Mouse (Mus musculus) left cerebral cortex, postnatal 4 days (tissue): ENCODE measurements at regions not wholly inside any gene's neighbourhood (a gene's known extent, or its start where the extent isn't known, plus 50 kb on each side); places are given as distances from the start of the nearest gene placed in this dataset.
"Not testable (repeated sequence)": the region's sequence is repeated elsewhere in the genome, so short reads cannot be mapped to it uniquely, and the experiment has no call there.

ENCODE experiments used
- DNase-seq: peaks from one replicate; pipeline ENCODE4 v3.0.0-alpha.2; 2022
- intact Hi-C: fragments of 180-260 bp; cut with DNase I; formaldehyde crosslinking; loops from one replicate; pipeline ENCODE4 v1.15.1; 2025

DNA sequence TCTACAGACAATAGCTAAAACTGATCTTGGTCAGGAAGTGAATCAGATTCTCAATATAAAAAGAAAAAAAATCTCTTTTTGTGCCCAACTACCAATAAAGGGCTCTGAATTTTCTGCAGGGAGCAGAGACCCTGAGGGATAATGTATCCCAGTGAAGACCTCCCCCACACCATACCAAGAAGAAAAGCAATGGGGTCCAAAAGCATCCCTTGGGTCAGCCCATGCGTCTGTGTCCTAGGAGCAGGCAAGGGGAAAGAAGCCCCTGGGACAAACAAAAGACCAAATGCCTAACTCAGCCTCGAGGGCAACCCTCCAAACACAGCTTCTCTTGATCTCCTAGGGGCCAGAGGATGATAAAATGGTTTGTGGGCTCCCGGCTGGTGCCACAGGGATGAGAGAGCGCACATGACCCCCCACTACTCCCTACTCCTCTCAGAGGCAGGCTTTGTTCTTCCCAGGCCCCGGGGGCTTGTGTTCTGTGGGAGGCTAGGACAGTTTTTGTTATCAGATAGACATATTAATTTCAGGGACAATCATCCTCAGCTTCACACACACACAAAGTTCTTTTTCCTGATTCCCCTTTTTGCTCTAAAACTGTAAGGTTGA is 172.0 kb upstream of the Slc25a13 start:
- DNase-seq = no peak
- intact Hi-C loops = no loop called here

DNA sequence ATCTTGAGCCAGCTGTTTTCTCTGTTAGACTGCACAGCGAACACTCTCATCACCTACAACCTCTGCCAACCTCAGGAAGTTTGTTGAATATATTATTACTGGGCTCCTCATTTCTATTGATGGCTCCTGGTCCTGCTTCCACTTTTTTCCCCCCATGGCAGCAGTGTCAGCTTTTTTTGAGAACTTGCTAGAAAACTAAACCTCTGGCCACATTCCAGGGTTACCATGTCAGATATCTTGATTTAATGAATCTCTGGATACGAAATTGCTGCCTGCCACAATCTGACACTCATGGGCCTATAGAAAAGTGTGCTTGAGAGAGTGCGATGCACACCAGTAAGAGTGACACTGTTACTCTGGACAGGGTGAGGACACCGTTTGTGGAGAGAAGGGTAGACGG is 170.6 kb upstream of the Slc25a13 start:
- intact Hi-C loops = no loop called here
- DNase-seq = no peak

DNA sequence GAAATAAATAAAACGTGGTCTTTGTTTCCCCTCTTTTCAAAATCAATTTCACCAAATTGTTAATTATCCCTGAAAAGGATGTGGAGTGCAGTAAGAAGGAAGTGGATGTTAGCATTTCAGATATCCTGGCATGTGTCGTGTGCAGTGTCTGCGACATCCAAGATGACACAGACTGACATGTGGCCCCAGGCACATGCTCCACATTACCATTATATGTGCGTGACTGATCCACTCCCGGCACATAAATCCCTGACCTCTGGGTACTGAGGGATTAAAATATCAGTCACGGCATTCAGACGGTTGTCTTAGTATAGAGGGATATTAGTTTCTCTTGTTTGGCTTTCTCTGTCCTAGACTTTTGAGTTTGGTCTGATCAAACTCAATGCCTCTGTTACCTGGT is 168.0 kb upstream of the Slc25a13 start:
- intact Hi-C loops = no loop called here
- DNase-seq = no peak

DNA sequence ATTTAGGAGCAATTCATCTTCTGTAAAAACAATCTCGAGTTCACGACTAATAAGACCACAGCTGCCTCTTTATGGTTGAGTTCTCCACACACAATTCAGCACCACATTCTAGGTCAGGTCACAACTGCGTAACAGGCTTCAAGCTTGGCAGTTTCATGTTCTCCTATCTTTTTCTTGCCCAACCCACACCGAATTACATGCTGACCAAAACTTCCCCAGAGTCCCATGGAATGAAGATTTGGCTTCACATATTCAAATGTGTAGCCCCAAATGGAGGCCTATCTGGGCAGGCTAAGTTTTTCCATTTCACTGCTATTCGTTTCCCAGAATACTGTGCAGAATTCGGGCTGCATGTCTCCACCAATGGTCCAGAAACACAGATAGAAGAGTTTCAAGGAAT is 167.5 kb upstream of the Slc25a13 start:
- intact Hi-C loops = no loop called here
- DNase-seq = no peak

DNA sequence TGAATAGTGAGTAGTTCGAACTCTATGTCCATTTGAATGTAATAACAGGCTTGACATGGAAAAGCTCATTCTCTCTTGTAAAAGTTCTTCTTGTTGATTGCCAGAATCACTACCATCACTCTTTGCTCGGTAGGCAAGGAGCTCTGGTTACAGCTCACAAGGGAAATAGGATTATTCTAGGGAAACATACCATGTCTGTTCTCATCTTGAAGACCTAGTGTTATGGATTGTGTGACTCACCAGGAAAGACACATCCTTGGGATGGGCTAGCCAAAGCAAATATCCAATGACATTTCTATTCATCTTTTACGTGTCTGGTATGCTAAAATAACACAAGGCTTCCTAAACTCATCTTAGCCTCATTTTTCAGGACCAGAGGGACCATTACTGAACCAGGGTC is 155.4 kb upstream of the Slc25a13 start:
- no peak for DNase-seq

DNA sequence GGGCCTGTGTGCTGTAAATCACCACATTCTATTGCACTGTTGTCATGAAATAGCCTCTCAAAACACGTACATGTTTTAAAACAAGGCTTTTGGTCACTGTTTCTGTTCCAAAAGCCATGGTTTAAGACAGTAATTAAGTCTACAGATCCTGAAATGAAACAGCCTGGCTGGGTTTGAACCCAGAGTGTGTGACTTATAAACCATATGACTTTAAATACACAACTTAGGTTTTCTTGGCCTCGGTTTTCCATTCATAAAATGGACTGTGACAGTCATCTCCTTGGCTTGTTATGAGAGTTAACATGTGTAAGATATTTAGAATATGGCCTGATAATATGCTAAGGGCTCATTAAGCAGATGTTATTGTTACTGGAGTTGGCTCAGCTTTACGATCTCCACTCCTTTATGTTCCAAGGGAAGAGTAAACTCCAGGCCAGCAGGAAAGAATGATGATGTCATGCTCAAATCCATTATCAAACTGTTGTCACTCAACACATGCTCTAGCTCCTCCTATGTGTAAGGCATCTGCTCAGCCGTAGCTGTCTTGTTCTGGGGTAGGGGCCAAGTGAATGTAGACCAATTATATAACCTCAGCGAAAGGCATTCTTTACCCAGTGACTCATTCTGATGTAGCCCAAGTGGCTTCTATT is 154.6 kb upstream of the Slc25a13 start:
- DNase-seq = no peak
- intact Hi-C loops = no loop called here

More for the DNA sequence above, 155.4 kb upstream of the Slc25a13 start:
- intact Hi-C loops = no loop called here

DNA sequence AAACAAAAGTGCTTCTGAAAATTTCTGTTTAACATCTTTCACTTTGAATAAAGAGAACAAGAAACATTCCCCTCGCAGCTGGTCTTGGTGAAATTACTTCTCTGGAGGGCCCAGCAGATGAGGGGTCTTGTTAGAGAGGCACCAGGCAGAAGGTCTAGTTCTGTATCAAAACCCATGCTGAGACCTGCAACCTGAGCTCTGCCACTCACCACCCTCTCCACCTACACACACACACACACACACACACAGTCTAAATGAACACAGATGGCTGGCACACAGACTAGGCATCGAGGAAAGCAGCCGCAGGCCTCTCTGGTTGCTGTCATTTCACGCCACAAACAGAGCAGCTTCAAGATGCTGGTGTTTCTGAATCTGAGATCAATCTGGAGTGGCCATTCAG is 147.1 kb upstream of the Slc25a13 start:
- DNase-seq = peak; percentile 49

DNA sequence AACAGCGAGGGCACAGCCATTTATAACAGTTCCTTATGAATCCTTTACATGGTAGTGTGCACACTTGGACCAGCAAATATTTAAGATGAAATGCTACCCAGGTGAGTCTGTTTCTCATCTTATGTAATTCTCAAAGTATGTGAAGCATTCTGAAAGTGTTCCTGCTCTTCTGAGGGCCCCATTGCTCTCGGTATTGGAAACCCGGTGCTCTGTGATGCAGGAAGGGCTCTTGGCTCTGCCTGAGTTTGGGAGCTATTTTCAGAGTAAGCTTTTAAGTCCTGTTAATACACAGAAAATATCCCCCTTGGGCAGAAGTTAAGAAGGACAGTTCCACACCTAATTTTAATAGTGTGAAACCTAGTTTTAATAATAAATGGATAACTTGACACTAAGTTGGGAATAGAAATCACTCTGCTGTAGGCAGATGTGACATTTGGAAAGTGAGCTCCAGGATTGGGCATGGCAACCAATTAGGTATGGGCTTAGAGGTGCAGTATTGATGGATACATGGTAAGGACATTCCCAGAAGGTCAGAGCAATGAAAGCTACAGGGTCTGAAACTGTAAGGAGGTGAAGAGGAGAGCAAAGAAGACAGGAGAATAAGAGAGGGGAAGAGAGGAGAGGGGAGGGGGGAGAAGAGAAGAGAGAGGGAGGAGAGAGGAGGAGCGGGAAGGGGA is 145.8 kb upstream of the Slc25a13 start:
- no peak for DNase-seq
- intact Hi-C loops = no loop called here

More for the DNA sequence above, 147.1 kb upstream of the Slc25a13 start:
- intact Hi-C loops = no loop called here

DNA sequence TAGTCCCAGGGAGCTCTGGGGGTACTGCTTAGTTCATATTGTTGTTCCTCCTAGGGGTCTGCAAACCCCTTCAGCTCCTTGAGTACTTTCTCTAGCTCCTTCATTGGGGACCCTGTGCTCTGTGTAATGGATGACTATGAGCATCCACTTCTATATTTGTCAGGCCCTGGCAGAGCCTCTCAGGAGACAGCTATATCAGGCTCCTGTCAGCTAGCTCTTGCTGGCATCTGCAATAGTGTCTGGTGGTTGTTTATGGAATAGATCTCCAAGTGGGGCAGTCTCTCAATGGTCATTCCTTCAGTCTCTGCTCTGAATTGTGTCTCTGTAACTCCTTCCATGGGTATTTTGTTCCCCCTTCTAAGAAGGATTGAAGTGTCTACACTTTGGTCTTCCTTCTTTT is 144.2 kb upstream of the Slc25a13 start:
- DNase-seq, intact Hi-C loops: not testable (repeated sequence)

DNA sequence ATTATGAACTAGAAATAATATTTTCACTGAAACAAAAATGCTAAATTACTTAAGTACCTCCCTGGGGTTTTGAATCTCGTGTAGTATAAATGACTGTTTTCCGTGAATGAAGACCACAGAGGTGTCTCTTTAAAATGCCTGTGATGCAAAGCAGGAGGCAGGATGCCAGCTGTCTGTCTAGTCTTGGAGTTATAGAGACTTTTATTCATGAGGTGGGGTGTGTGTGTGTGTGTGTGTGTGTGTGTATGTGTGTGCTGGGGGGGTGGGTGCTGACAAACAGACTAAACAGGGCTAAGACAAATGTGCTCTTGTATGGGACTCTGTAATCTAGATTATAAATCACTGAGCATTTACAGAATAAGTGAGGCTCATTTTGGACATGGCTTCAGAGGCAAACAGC is 140.5 kb upstream of the Slc25a13 start:
- no peak for DNase-seq
- intact Hi-C loops = no loop called here

DNA sequence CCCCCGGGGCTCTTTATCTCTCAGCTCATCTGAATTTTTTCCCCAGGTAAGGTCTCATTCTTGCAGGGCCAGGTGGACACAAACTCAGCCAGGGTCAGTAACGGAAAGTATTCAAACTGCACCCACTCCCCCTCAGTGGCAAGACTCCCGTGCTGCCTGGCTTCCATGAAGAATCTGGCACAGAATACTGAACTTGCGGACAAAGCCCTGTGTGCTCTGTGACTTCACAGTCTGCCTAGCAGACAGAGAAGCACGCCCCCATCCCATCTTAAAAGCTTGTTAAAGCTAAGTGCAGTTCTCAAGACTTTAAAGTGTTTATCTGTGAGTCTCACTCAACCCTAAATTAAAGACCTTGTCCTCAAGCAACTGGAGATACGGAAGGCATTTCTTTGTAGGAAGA is 140.0 kb upstream of the Slc25a13 start:
- intact Hi-C loops = no loop called here
- DNase-seq = no peak

DNA sequence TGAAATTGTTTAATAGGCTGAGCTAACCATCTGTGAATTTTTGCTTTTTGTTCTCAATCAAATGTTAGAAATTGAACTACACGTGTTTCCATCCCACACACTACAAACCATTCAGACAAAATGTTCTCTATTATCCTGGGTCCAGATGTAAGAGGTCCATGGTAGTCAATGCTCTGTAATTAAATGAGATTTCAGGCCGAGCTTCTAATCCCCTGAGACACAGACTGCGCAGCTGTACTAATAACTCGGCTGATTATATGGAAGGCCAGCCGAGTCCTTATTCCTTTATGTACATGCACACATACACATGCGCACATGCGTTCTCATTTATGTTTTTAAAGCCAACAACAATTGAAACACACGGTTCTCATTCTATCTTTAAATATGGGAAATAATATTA is 118.3 kb upstream of the Slc25a13 start:
- DNase-seq = no peak
- intact Hi-C loops = no loop called here

DNA sequence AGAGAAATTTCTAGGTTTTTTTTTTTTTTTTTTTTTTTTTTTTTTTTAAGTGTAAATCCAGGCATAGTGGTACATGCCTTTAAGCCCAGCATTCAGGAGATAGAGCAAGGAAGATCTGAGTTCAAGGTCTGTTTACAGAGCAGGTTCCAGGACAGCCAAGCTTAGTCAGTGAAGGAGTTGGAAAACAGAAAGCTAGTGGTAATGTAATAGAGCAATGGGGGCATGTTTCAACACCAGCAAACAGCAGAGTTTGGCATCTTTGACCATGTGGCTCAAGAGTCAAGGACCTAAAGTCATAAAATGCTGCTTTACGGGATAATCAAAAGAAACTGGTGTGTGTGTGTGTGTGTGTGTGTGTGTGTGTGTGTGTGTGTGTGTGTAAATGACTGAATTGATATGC is 113.3 kb upstream of the Slc25a13 start:
- no peak for DNase-seq
- intact Hi-C loops = no loop called here

DNA sequence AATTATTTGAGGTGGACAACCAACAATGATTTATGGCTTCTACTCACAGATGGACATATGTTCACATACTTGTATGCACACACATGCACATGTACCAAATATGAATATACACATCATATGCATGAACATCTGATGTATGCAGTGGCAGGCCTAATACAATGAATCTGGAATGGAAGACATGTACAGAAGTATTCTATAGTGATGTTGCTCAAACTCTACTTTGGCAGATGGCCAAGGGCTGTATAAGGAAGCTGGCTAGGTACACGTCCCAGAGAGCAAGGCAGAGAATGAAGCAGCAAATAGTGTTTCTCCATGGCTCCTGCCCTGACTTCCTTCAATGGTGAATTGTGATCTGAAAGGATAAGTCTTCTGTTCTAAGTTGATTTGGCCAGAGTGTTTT is 108.5 kb upstream of the Slc25a13 start:
- no peak for DNase-seq
- intact Hi-C loops = no loop called here

DNA sequence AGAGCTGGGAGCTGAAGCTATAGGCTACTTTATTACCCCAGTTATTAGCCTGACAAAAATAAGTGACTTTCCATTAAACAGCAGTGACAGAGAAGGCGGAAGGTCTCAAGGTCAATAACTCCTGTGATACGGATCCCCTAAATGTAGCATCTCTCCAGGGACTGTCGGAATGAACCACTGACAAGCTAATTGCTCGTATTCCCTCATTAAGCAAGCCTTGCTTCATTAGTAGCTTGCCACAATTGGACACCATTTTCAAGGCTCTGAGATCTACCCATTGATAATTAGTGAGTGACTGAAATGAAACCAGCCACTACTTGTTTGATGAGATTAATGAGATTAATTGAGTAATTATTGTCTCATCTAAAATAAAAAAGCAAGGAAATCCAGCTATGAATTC is 99.8 kb upstream of the Slc25a13 start:
- DNase-seq = no peak
- intact Hi-C loops = no loop called here

DNA sequence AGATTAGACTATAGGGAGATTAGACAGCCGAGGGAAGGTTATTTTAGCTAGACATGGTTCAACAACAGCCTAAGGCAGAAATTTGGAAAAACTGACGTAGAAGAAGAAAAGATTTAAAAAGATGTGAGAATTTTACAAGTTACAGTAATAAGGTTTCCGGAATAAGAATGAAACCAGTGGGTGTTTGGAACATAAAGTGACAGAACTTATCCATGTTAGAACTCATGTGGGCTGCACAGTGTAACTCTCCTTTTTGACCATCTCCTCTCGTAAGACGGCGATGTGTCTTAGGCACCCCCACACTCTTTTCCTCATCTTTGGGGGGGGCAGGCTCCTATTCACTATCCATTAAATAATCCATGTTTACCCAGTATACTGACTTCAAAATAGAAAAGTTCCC is 96.2 kb upstream of the Slc25a13 start:
- DNase-seq = no peak
- intact Hi-C loops = no loop called here

DNA sequence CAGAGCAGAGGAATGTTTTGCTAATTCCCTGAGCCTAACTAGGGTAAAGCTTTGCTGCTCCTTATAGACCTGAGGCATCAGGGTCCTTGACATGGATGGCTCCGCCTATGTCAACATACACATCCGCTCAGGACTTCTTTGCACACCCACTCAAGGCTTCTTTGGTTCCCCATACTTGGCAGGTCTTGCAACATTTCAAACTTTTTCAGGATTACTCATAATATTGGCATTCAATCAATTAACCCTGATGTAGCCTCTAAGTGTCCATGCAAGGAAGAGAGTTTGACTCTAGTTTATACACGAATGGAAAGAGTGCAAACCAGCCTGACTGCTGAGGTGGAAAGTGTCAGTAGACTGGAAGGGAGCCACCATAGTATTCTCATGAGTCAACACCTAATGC is 93.2 kb upstream of the Slc25a13 start:
- intact Hi-C loops = no loop called here
- DNase-seq = no peak

DNA sequence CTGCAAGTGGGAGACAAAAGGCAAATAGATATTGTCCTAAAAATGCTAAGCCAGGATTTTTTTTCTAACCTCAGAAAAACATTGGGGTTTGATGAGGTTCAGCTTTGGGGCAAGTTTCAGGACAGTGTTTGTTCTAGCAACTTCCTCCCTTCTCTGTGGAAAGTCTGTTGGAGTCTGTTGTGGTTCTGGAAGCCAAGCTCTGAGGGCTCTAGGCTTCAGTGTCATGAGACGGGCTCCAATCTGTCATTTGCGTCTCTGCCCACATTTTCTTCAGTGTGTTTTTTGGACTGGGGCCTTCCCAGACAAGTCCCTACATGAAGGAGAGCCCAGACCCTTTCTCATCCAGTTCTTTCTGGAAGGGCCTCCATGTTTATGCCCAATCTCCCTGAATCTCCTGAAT is 90.6 kb upstream of the Slc25a13 start:
- no peak for DNase-seq
- intact Hi-C loops = no loop called here

DNA sequence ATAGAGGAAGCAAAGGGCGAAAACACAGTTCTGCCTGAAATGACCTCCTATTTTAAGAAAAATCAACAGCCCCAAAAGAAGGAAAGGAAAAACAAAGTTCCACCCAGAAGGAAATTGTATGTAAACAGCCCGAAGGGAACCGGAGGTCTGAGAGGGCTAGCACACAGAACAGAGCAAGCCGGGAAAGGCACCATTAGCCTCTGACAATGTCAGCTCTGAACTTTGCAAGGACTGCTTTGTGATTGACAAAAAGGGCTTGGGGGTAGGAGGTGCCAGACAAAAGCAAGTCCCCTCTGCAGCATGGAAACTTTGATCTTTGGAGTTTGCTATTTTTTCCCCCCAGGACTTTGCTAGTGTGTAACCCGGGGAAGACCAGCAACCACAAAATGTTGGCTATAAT is 86.8 kb upstream of the Slc25a13 start:
- no peak for DNase-seq

DNA sequence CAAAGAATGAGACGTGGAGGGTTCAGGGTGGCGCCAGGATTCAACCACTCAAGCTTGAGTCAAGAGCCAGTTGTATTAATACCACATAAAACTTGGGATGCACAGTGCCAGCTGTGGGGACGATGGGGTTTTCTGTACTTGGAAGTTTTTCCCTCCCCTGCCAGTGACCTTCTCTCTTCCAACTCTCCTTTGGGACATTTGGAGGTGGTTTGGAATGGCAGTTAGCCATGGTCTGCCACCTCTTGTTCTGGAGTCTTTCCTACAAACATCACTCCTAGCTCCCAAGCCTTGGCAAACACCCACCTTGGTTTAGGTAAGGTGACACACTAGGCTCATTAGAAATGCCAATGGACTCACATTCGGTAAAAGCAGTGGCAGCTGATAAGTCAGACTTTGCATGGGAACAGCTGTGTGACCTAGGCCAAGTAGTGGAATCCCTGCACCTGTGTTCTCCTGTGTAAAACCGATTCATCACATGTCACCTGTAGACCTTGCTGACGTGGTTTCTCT is 84.1 kb upstream of the Slc25a13 start:
- intact Hi-C loops = no loop called here
- no peak for DNase-seq

More for the DNA sequence above, 86.8 kb upstream of the Slc25a13 start:
- intact Hi-C loops = no loop called here

DNA sequence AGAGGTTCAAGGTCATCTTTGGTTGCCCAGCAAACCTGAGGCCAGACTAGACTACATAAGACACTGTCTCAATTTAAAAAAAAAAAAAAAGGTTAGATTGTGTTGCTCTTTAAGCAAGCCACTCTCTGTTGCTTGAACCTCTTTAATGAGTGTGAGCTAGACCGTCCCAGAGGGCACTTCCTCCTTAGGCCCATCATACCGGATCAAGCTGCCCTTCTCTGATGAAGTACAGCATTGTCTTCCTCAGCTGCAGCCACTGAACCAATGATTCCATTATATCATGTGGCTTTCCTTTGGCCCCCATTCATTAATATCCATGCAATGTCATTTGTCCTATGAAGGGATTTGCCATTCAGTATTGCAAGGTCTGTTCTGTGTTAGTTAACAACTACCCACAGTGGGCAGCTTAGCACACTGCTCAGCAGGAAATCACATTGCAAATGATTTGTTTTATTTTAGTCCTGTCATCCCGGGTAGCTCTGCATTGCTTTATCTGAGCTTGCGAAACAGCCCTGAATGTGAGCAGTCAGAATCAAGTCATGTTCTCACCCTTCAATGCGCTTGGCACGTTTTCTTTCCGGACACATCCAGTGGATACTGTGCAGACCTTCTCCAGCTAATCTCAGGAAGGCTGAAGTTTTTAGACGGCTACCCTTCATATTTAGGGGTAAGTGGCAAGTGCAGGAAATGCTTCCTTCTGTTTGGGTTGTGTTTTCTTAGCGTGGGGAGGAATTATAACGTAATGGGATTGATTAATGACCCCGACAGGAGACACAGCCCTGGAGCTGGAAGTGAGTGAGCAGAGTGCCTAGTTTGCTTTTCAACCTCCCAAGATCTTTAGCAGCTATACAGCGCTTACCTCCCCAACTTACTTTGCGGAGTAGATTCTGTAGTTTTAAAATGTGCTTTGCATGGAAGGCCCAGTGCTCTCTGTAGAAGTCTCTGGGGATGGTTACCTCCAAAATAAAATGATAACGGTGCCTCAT is 82.2 kb upstream of the Slc25a13 start:
- intact Hi-C loops = no loop called here
- DNase-seq = no peak
